ENCODE assay signal across 8 mouse cellular contexts in genomic region chrX:134550903-134551302, GRCm38 (mm10). TPM values are rescaled to one million over a fixed set of nuclear protein-coding genes. Genes with fewer than 3 reads are reported as not detected.
DNase-seq lines count a peak whose midpoint lies in the region; ATAC-seq and TF ChIP-seq lines count a peak whose summit lies in the region.

No protein-coding gene starts in this region.

- no peak overlapping the region for H3K4me3 ChIP-seq in intestine, postnatal 0 days (ENCODE audit: low read depth, low read length)
- no peak overlapping the region for H3K4me3 ChIP-seq in intestine, embryonic 15.5 days (replicated peaks)
- no peak overlapping the region for H3K4me3 ChIP-seq in kidney, embryonic 14.5 days (ENCODE audit: low read length)

- no peak overlapping the region for H3K9ac ChIP-seq in intestine, postnatal 0 days (ENCODE audit: low read depth, low read length)
- H3K9ac ChIP-seq in intestine, embryonic 15.5 days, result no peak overlapping the region
- H3K9ac ChIP-seq in kidney, embryonic 14.5 days (ENCODE audit: low read depth, low read length), result no peak overlapping the region

- ATAC-seq in intestine, postnatal 0 days, result no peak
- no peak for ATAC-seq in intestine, embryonic 15.5 days
- peak; percentile 66; the same call in 1 of the 2 replicates for ATAC-seq in kidney, embryonic 14.5 days (ENCODE audit: low FRiP score, low TSS enrichment)

- H3K9me3 ChIP-seq in intestine, postnatal 0 days (ENCODE audit: control insufficient read depth), result no peaks in the 10 kb centered on the region
- H3K9me3 ChIP-seq in intestine, embryonic 15.5 days, result no peaks in the 10 kb centered on the region
- H3K9me3 ChIP-seq in kidney, embryonic 14.5 days (ENCODE audit: control insufficient read depth, low read length), result no peaks in the 10 kb centered on the region

- DNase-seq in urinary bladder, postnatal 25 days (ENCODE audit: low spot score), result peak; percentile 6
- no peak for DNase-seq in urinary bladder, postnatal 36 days (ENCODE audit: low spot score in 2 of 2)
- DNase-seq in cerebellum, adult 9-11 months, result peak; percentile 16
- peak; percentile 73 for DNase-seq in naive thymus-derived CD4-positive, alpha-beta T cell, adult 2 months (ENCODE audit: low read depth)
- no peak for DNase-seq in urinary bladder, adult 2 months (ENCODE audit: low spot score)

- no peaks in the 10 kb centered on the region for H3K36me3 ChIP-seq in intestine, postnatal 0 days (ENCODE audit: control insufficient read depth, insufficient read depth)
- no peaks in the 10 kb centered on the region for H3K36me3 ChIP-seq in intestine, embryonic 15.5 days
- H3K36me3 ChIP-seq in kidney, embryonic 14.5 days (ENCODE audit: control insufficient read depth, insufficient read depth, low read length), result no peaks in the 10 kb centered on the region

- H3K27ac ChIP-seq in intestine, postnatal 0 days (ENCODE audit: low read depth, low read length), result no peak overlapping the region
- H3K27ac ChIP-seq in intestine, embryonic 15.5 days, result no peak overlapping the region
- H3K27ac ChIP-seq in kidney, embryonic 14.5 days (ENCODE audit: low read depth, low read length), result no peak overlapping the region

- no peak overlapping the region for H3K4me2 ChIP-seq in intestine, postnatal 0 days (replicated peaks; ENCODE audit: low read depth)
- H3K4me2 ChIP-seq in intestine, embryonic 15.5 days (replicated peaks), result no peak overlapping the region
- no peak overlapping the region for H3K4me2 ChIP-seq in kidney, embryonic 14.5 days (replicated peaks; ENCODE audit: low read depth, low read length)

- H3K4me1 ChIP-seq in intestine, postnatal 0 days (replicated peaks; ENCODE audit: control insufficient read depth, insufficient read depth, low read length), result no peaks in the 10 kb centered on the region
- no peaks in the 10 kb centered on the region for H3K4me1 ChIP-seq in intestine, embryonic 15.5 days (replicated peaks)
- H3K4me1 ChIP-seq in kidney, embryonic 14.5 days (ENCODE audit: control insufficient read depth, insufficient read depth, low read length), result no peaks in the 10 kb centered on the region

- 23% methylated on average over 5 of the region's 5 CpGs for WGBS in intestine, postnatal 0 days
- 24% methylated on average over 5 of the region's 5 CpGs for WGBS in intestine, embryonic 15.5 days
- 25% methylated on average over 5 of the region's 5 CpGs for WGBS in kidney, embryonic 14.5 days

- H3K27me3 ChIP-seq in intestine, postnatal 0 days (replicated peaks; ENCODE audit: control insufficient read depth, insufficient read depth, low read length), result no peaks in the 10 kb centered on the region
- H3K27me3 ChIP-seq in intestine, embryonic 15.5 days (replicated peaks), result no peaks in the 10 kb centered on the region
- H3K27me3 ChIP-seq in kidney, embryonic 14.5 days (ENCODE audit: control insufficient read depth, insufficient read depth, low read length), result no peaks in the 10 kb centered on the region

- peak; percentile 68 for TF ChIP-seq CTCF in intestine, postnatal 0 days (IDR thresholded peaks at IDR 0.05; ENCODE audit: low read depth)

RNA-seq across cellular contexts. Expression of gene Timm8a1, which starts 9.2 kb away (rescaled TPM):
- polyA plus RNA-seq in intestine, postnatal 0 days (2015; fragmentation: Nextera tagmentation; extraction: Ambion mirVana), result 68.6 and 71.5 TPM in 2 replicates
- 136 and 147 TPM in 2 replicates for polyA plus RNA-seq in intestine, embryonic 15.5 days (2015; fragmentation: Nextera tagmentation; extraction: Ambion mirVana)
- polyA plus RNA-seq in kidney, embryonic 14.5 days (2014; fragmentation: Nextera tagmentation; extraction: Ambion mirVana), result 92.6 and 104 TPM in 2 replicates
- 8.6 and 9.2 TPM in 2 replicates for polyA plus RNA-seq in urinary bladder, adult 2 months (2012; rRNA removed)

RNA-seq across cellular contexts. Expression of gene Btk, which starts 32.5 kb away (rescaled TPM):
- polyA plus RNA-seq in intestine, postnatal 0 days (2015; fragmentation: Nextera tagmentation; extraction: Ambion mirVana), result 0.81 and 0.83 TPM in 2 replicates
- polyA plus RNA-seq in intestine, embryonic 15.5 days (2015; fragmentation: Nextera tagmentation; extraction: Ambion mirVana), result 1.5 and 1.6 TPM in 2 replicates
- polyA plus RNA-seq in kidney, embryonic 14.5 days (2014; fragmentation: Nextera tagmentation; extraction: Ambion mirVana), result 0.31 and 0.41 TPM in 2 replicates
- polyA plus RNA-seq in urinary bladder, adult 2 months (2012; rRNA removed), result 2.1 and 3.0 TPM in 2 replicates

RNA-seq across cellular contexts. Expression of gene Rpl36a, which starts 34.6 kb away (rescaled TPM):
- 308 and 311 TPM in 2 replicates for polyA plus RNA-seq in intestine, postnatal 0 days (2015; fragmentation: Nextera tagmentation; extraction: Ambion mirVana)
- polyA plus RNA-seq in intestine, embryonic 15.5 days (2015; fragmentation: Nextera tagmentation; extraction: Ambion mirVana), result 445 and 494 TPM in 2 replicates
- 515 and 711 TPM in 2 replicates for polyA plus RNA-seq in kidney, embryonic 14.5 days (2014; fragmentation: Nextera tagmentation; extraction: Ambion mirVana)
- polyA plus RNA-seq in urinary bladder, adult 2 months (2012; rRNA removed), result 1,373 and 1,449 TPM in 2 replicates

RNA-seq across cellular contexts. Expression of gene Gla, which starts 50.0 kb away (rescaled TPM):
- polyA plus RNA-seq in intestine, postnatal 0 days (2015; fragmentation: Nextera tagmentation; extraction: Ambion mirVana), result 25.9 and 26.2 TPM in 2 replicates
- 8.0 and 10.9 TPM in 2 replicates for polyA plus RNA-seq in intestine, embryonic 15.5 days (2015; fragmentation: Nextera tagmentation; extraction: Ambion mirVana)
- polyA plus RNA-seq in kidney, embryonic 14.5 days (2014; fragmentation: Nextera tagmentation; extraction: Ambion mirVana), result 5.0 and 6.3 TPM in 2 replicates
- polyA plus RNA-seq in urinary bladder, adult 2 months (2012; rRNA removed), result 5.4 and 5.8 TPM in 2 replicates

RNA-seq across cellular contexts. Expression of gene Hnrnph2, which starts 50.1 kb away (rescaled TPM):
- polyA plus RNA-seq in intestine, postnatal 0 days (2015; fragmentation: Nextera tagmentation; extraction: Ambion mirVana), result 81.7 and 88.7 TPM in 2 replicates
- polyA plus RNA-seq in intestine, embryonic 15.5 days (2015; fragmentation: Nextera tagmentation; extraction: Ambion mirVana), result 126 and 137 TPM in 2 replicates
- polyA plus RNA-seq in kidney, embryonic 14.5 days (2014; fragmentation: Nextera tagmentation; extraction: Ambion mirVana), result 91.6 and 99.6 TPM in 2 replicates
- 63.8 and 66.5 TPM in 2 replicates for polyA plus RNA-seq in urinary bladder, adult 2 months (2012; rRNA removed)

Comparison
In these comparisons a context has a peak if more than half of its experiments do, and no peak if none do; other contexts are left out.
1. DNase-seq: peak in urinary bladder, postnatal 25 days (single experiment), cerebellum, adult 9-11 months (single experiment) and naive thymus-derived CD4-positive, alpha-beta T cell, adult 2 months (single experiment); none in urinary bladder, postnatal 36 days (0 of 2) and urinary bladder, adult 2 months (single experiment).